Mouse (Mus musculus) heart, adult 2 months (tissue): Measurements from ENCODE around the gene Aldh1b1.

Source experiments
- CTCF ChIP-seq: fragments of 200-600 bp; IDR thresholded peaks from 2 replicates; pipeline ENCODE4 v1.8.1; 2022; ENCODE audit warnings: antibody characterized with exemption, mild to moderate bottlenecking, moderate library complexity
- EP300 ChIP-seq: fragments of 200-500 bp; IDR thresholded peaks from 2 replicates; pipeline ENCODE4 v1.6.1; 2011; ENCODE audit warnings: low read depth, low read length, control low read depth; ENCODE audit not compliant: insufficient read depth
- POLR2A ChIP-seq: fragments of 200-500 bp; IDR thresholded peaks from 2 replicates; pipeline ENCODE4 v1.6.1; 2011; ENCODE audit warnings: mild to moderate bottlenecking, low read depth, low read length, control low read depth; ENCODE audit not compliant: insufficient read depth

DNA sequence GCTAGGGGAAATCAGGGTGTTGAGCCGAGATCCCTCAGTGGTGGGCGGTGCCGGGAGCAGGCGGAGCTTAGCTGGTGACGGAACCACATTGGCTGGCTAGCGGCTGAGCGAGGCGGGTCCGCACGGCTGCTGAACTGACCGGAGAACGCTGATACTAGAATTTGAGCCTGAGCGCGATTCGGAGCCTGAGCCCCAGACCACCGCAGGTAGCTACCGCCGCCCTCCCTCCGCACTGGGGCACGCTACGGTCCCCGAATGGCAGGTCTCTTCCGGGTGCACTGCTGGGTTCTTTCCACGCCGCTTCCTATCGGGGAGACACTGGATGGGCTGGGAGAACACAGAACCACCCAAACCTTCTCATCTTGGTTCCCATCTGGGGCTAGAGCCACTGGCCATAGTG is at the start of gene Aldh1b1:
- TF ChIP-seq POLR2A: no peak
- TF ChIP-seq CTCF: no peak
- TF ChIP-seq EP300: no peak
